Mouse (Mus musculus): ENCODE measurements around the gene Ten1. TPM values are rescaled to one million over a fixed set of nuclear protein-coding genes. Genes with fewer than 3 reads are reported as not detected.

Ten1 gene
- polyA plus RNA-seq, 1 experiment from 2014 or later, result 73.2 TPM

DNA sequence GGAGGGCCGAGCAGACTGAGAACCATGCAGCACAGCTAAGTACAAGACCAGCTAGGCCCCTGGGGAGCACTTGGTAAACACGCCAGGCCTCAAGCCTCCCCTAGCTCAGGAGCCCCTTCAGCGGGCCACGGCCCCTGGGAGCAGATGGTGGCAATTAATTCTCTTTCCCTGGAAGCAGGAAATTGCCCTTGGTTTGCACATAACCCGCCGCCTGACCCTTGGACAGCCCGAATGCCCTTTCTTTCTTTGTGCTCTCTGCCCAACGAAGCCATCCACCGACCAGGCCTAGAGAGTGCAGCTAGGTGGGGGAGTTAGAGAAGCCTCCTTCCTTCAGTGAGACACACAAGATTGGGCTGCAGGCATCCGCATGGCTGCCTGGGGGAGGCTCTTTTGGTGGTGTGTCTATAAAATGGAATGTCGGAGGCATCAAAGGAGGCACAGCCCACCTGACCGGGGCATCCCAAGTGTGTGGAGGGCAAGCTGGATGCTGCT, 43.1 kb downstream of the Ten1 start:
- ATAC-seq (replicated peaks; ENCODE audit: insufficient number of reproducible peaks, insufficient read depth, low FRiP score, low read depth), result no peak
- Histone ChIP-seq H3K4me1 (replicated peaks) (peaks cover 8% of the 10 kb centered on the region), H3K4me2 (no peak overlapping the region), H3K27ac (no peak overlapping the region), H3K36me3 (peaks cover 30% of the 10 kb centered on the region), H3K9me3 (replicated peaks) (no peaks in the 10 kb centered on the region), H3K9ac (no peak overlapping the region), H3K27me3 (peaks cover 16% of the 10 kb centered on the region), H3K4me3 (no peak overlapping the region)
- 54% methylated on average over 12 of the region's 12 CpGs for WGBS

- Histone ChIP-seq H3K9me3 (replicated peaks) (no peaks in the 10 kb centered on the region), H3K4me2 (no peak overlapping the region), H3K36me3 (peaks cover 58% of the 10 kb centered on the region), H3K4me3 (no peak overlapping the region), H3K4me1 (replicated peaks) (no peaks in the 10 kb centered on the region), H3K27ac (no peak overlapping the region), H3K27me3 (no peaks in the 10 kb centered on the region), H3K9ac (no peak overlapping the region)
- 73% methylated on average over 8 of the region's 8 CpGs for WGBS
- ATAC-seq (replicated peaks; ENCODE audit: insufficient number of reproducible peaks, insufficient read depth, low FRiP score, low read depth), result no peak
These were observed 45.9 kb downstream of the Ten1 start for GRCm38 (mm10) chr11:116244580-116244979.

DNA sequence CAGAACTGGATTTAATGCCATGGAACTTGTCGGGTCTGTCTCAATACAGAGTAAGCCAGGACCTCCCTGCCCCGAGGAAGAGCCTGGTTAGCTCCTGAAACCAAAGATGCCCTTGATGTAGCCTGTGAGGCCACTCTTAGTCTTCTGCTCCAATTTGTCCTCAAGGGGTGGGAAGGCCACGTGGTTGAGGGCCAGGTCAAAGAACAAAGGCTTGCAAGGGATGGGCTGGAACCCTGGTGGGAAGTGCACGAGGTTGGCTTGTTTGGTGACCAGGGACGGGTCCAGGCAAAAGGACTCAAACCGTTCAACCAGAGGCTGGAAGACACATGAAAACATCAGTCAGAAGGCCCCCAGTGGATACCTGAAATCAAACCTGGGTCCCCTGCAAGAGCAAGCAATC, 47.0 kb downstream of the Ten1 start:
- 77% methylated on average over 6 of the region's 6 CpGs for WGBS
- no peak overlapping the region for H3K27ac ChIP-seq
- H3K9ac ChIP-seq, result no peak overlapping the region
- no peak for ATAC-seq (replicated peaks; ENCODE audit: insufficient number of reproducible peaks, insufficient read depth, low FRiP score, low read depth)
- H3K27me3 ChIP-seq, result no peaks in the 10 kb centered on the region
- H3K4me3 ChIP-seq, result no peak overlapping the region
- no peaks in the 10 kb centered on the region for H3K4me1 ChIP-seq (replicated peaks)
- H3K4me2 ChIP-seq, result no peak overlapping the region
- no peaks in the 10 kb centered on the region for H3K9me3 ChIP-seq (replicated peaks)
- H3K36me3 ChIP-seq, result peaks cover 69% of the 10 kb centered on the region

GRCm38 (mm10) chr11:116247502-116248222, 49.0 kb downstream of the Ten1 start:
- H3K4me3 ChIP-seq, result no peak overlapping the region
- H3K9me3 ChIP-seq (replicated peaks), result no peaks in the 10 kb centered on the region
- H3K4me2 ChIP-seq, result no peak overlapping the region
- peaks cover 10% of the 10 kb centered on the region; the same call in 1 of the 2 replicates for H3K4me1 ChIP-seq (replicated peaks)
- H3K27me3 ChIP-seq, result no peaks in the 10 kb centered on the region
- 84% methylated on average over 14 of the region's 14 CpGs for WGBS
- no peak overlapping the region for H3K27ac ChIP-seq
- no peak for ATAC-seq (replicated peaks; ENCODE audit: insufficient number of reproducible peaks, insufficient read depth, low FRiP score, low read depth)
- H3K36me3 ChIP-seq, result peaks cover 88% of the 10 kb centered on the region
- no peak overlapping the region for H3K9ac ChIP-seq

GRCm38 (mm10) chr11:116250898-116251297, 52.2 kb downstream of the Ten1 start:
- no peaks in the 10 kb centered on the region for H3K27me3 ChIP-seq
- no peak overlapping the region for H3K4me3 ChIP-seq
- ATAC-seq (replicated peaks; ENCODE audit: insufficient number of reproducible peaks, insufficient read depth, low FRiP score, low read depth), result no peak
- WGBS, result 59% methylated on average over 8 of the region's 8 CpGs
- H3K9ac ChIP-seq, result no peak overlapping the region
- peaks cover 93% of the 10 kb centered on the region for H3K36me3 ChIP-seq
- H3K4me2 ChIP-seq, result no peak overlapping the region
- H3K9me3 ChIP-seq (replicated peaks), result no peaks in the 10 kb centered on the region
- H3K27ac ChIP-seq, result no peak overlapping the region
- H3K4me1 ChIP-seq (replicated peaks), result peaks cover 10% of the 10 kb centered on the region; the same call in 1 of the 2 replicates

DNA sequence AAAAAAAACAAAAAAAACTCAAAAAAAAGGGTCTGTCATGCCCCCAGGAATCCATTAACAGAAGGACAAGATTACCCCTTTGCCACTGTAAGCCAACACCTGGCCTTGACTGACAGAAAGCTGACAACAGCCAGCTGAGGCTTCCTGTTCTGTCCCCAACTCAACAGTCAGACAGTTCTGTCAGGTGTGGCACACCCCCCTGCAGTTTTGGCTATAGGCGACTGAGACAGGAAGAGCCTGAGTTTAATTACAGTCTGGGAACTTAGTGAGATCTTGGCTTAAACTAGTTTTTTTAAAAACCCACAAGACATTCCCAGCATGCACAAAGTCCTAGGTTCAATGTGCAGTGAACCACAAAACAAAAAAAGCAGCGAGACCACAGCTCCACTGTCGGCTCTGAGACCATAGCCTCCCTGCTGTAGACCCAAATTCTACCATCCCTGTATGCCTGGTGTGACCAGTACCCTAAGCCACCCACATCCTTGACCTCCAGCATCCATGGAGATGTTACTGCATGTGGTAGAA, 54.5 kb downstream of the Ten1 start:
- H3K36me3 ChIP-seq, result peaks cover 88% of the 10 kb centered on the region
- peaks cover 10% of the 10 kb centered on the region; the same call in 1 of the 2 replicates for H3K4me1 ChIP-seq (replicated peaks)
- H3K9me3 ChIP-seq (replicated peaks), result no peaks in the 10 kb centered on the region
- no peak overlapping the region for H3K27ac ChIP-seq
- no peak for ATAC-seq (replicated peaks; ENCODE audit: insufficient number of reproducible peaks, insufficient read depth, low FRiP score, low read depth)
- 91% methylated on average over 3 of the region's 3 CpGs for WGBS
- no peak overlapping the region for H3K9ac ChIP-seq
- no peak overlapping the region for H3K4me2 ChIP-seq
- no peaks in the 10 kb centered on the region for H3K27me3 ChIP-seq
- H3K4me3 ChIP-seq, result no peak overlapping the region

DNA sequence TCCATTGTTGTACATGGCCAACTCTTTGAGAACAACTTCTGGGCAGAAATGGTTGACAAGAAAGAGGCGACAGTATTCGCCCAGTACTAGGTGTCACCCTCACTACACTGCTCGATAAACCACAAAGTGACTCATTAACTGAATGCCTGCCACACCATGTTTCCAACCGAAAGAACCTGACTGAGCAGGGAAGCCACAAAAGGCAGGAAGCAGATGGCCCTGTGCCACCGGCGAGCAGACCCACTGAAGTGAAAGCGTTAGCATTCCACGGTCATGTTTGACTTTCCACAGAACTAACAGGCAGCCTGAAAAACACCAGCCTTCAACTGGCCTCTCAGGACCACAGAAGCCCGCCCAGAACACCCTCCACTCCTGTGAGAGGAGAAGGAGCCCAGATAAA, 56.0 kb downstream of the Ten1 start:
- Histone ChIP-seq H3K27ac (peak overlapping the region; percentile 44; the same call in 1 of the 2 replicates), H3K4me3 (no peak overlapping the region), H3K27me3 (no peaks in the 10 kb centered on the region), H3K4me2 (no peak overlapping the region), H3K36me3 (peaks cover 88% of the 10 kb centered on the region), H3K9ac (no peak overlapping the region), H3K9me3 (replicated peaks) (no peaks in the 10 kb centered on the region), H3K4me1 (replicated peaks) (peaks cover 10% of the 10 kb centered on the region; the same call in 1 of the 2 replicates)
- ATAC-seq (replicated peaks; ENCODE audit: insufficient number of reproducible peaks, insufficient read depth, low FRiP score, low read depth), result no peak
- 67% methylated on average over 9 of the region's 9 CpGs for WGBS

DNA sequence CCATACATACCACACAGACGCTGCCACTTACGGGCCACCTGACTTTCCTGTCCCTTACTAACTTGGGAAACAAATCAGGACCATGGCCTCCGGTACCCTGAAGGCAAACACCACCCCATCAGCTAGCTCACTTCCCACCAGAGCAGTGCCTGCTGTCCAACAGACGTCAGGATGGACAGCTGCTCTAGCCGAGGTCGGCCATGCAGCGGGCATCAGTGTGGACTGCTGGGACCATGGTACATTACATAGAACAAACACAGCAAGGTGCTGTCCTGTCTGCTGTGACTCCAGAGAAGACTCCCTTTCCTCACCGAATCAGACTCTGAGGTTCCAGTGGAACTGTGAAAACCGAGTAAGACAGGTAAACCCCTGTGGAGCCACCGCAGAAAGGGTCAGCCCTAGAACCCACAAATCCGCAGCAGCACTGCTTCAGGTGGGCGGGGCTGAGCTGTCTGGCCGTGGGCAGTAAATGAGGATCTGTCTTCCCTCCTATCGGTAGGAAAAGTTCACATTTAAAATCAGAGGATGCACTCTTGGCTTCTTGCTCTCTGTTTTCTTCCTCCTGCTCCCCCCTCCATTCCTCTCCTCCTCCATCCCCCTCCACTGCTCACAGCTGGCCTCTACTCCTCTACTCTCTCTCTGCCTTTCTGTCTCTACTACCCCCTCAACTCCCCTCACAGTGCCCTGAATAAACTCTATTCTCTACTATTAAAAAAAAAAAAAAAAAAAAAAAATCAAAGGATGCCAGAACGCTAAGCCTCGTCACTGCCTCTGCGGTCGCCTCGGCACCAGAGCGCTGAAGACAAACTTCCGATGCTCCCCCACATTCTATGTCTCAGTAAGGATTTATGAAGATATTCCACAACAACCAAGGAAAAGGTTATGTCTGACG, 56.7 kb downstream of the Ten1 start:
- H3K4me3 ChIP-seq, result no peak overlapping the region
- no peak for ATAC-seq (replicated peaks; ENCODE audit: insufficient number of reproducible peaks, insufficient read depth, low FRiP score, low read depth)

DNA sequence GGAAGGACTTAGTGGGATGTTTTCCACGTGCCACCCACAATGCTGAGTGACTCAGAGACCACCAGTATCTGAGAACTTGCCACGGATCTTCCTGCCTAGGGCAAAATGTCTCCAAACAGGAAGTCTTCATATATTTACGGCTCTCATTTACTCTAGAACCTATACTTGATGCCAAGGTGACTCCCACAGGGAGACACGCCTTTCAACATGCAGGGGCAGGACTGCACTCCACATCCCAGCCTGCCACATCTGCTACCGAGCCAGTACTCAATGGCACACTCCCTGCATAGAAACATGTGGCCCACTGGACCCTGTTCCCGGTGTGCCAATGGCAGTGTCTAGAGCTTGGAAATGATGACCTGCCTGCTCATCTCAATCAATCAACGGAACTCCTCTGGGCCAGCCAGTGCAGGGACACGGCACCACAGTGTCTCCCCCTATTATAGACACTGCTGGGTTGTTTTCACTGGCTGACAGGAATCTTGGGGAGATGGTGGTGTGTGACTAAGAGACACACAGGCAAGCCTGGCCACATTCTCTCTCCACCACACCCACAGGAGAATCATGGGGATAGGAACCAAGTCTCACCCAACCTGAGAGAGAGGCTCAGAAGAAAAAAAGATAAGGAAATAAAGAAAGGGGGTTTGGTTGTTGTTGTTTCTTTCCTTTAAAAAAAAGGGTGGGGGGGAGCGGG, 57.5 kb downstream of the Ten1 start:
- peaks cover 9% of the 10 kb centered on the region; the same call in 1 of the 2 replicates for H3K4me1 ChIP-seq (replicated peaks)
- no peaks in the 10 kb centered on the region for H3K9me3 ChIP-seq (replicated peaks)
- WGBS, result 78% methylated on average over 9 of the region's 9 CpGs
- H3K4me2 ChIP-seq, result no peak overlapping the region
- H3K27ac ChIP-seq, result no peak overlapping the region
- H3K9ac ChIP-seq, result no peak overlapping the region
- no peak overlapping the region for H3K4me3 ChIP-seq
- no peak for ATAC-seq (replicated peaks; ENCODE audit: insufficient number of reproducible peaks, insufficient read depth, low FRiP score, low read depth)
- no peaks in the 10 kb centered on the region for H3K27me3 ChIP-seq
- peaks cover 88% of the 10 kb centered on the region for H3K36me3 ChIP-seq

More for the DNA sequence above, 56.7 kb downstream of the Ten1 start:
- Histone ChIP-seq H3K27ac (peak overlapping the region; percentile 44; the same call in 1 of the 2 replicates), H3K9me3 (replicated peaks) (no peaks in the 10 kb centered on the region), H3K4me1 (replicated peaks) (peaks cover 12% of the 10 kb centered on the region; the same call in 1 of the 2 replicates), H3K9ac (no peak overlapping the region), H3K27me3 (no peaks in the 10 kb centered on the region), H3K4me2 (no peak overlapping the region), H3K36me3 (peaks cover 88% of the 10 kb centered on the region)
- 80% methylated on average over 22 of the region's 22 CpGs for WGBS

- H3K27ac ChIP-seq, result peak overlapping the region; percentile 34; the same call in 1 of the 2 replicates
- peaks cover 91% of the 10 kb centered on the region for H3K36me3 ChIP-seq
- WGBS, result 82% methylated on average over 8 of the region's 8 CpGs
These were observed 60.8 kb downstream of the Ten1 start for GRCm38 (mm10) chr11:116259461-116259860.

More at GRCm38 (mm10) chr11:116259461-116259860, 60.8 kb downstream of the Ten1 start:
- no peak overlapping the region for H3K4me3 ChIP-seq
- no peaks in the 10 kb centered on the region for H3K27me3 ChIP-seq
- ATAC-seq (replicated peaks; ENCODE audit: insufficient number of reproducible peaks, insufficient read depth, low FRiP score, low read depth), result no peak
- no peaks in the 10 kb centered on the region for H3K9me3 ChIP-seq (replicated peaks)
- H3K4me1 ChIP-seq (replicated peaks), result 0 out of 2 replicates have a peak, but pooled peaks cover 3% of the 10 kb centered on the region
- no peak overlapping the region for H3K4me2 ChIP-seq
- no peak overlapping the region for H3K9ac ChIP-seq
